Mouse (Mus musculus): Measurements from ENCODE around the gene Map3k12.
A peak's percentile ranks its signal among the peaks of the same experiment; 100 is the strongest.

Map3k12 gene

GRCm38 (mm10) chr15:102519211-102520141 is 2.6 kb upstream of the Map3k12 start:
- no peak for DNase-seq (ENCODE audit: low spot score in 2 of 2)

GRCm38 (mm10) chr15:102518859-102519201 is 2.0 kb upstream of the Map3k12 start:
- no peak for DNase-seq (ENCODE audit: low spot score in 2 of 2)

GRCm38 (mm10) chr15:102517976-102518858 is 1.4 kb upstream of the Map3k12 start, which contains the start of gene Tarbp2:
Gene Tarbp2, plus strand, starts transcription at chr15:102518192.
- DNase-seq (ENCODE audit: low spot score in 2 of 2), result peak; percentile 99 to 100

GRCm38 (mm10) chr15:102517631-102517975 is 739 bp upstream of the Map3k12 start:
- no peak for DNase-seq (ENCODE audit: low spot score in 2 of 2)

- no peak for DNase-seq (ENCODE audit: low spot score in 2 of 2)
These were observed 571 bp downstream of the Map3k12 start for GRCm38 (mm10) chr15:102516293-102516692.

- DNase-seq (ENCODE audit: low spot score in 2 of 2), result no peak
These were observed 1.1 kb downstream of the Map3k12 start for GRCm38 (mm10) chr15:102515791-102516190.

GRCm38 (mm10) chr15:102515261-102515660 is 1.6 kb downstream of the Map3k12 start:
- DNase-seq (ENCODE audit: low spot score in 2 of 2), result no peak

- no peak for DNase-seq (ENCODE audit: low spot score in 2 of 2)
These were observed 3.9 kb downstream of the Map3k12 start for GRCm38 (mm10) chr15:102513004-102513403.

- no peak for DNase-seq (ENCODE audit: low spot score in 2 of 2)
These were observed 4.4 kb downstream of the Map3k12 start for GRCm38 (mm10) chr15:102512471-102512870.

- DNase-seq (ENCODE audit: low spot score in 2 of 2), result no peak
These were observed 4.9 kb downstream of the Map3k12 start for GRCm38 (mm10) chr15:102512010-102512409.

- no peak for DNase-seq (ENCODE audit: low spot score in 2 of 2)
These were observed 5.5 kb downstream of the Map3k12 start for GRCm38 (mm10) chr15:102511285-102511833.

GRCm38 (mm10) chr15:102510590-102511284 is 6.1 kb downstream of the Map3k12 start:
- peak; percentile 86 to 90 for DNase-seq (ENCODE audit: low spot score in 2 of 2)

- no peak for DNase-seq (ENCODE audit: low spot score in 2 of 2)
These were observed 6.8 kb downstream of the Map3k12 start for GRCm38 (mm10) chr15:102510110-102510509.

- DNase-seq (ENCODE audit: low spot score in 2 of 2), result no peak
These were observed 8.5 kb downstream of the Map3k12 start for GRCm38 (mm10) chr15:102508336-102508735.

GRCm38 (mm10) chr15:102507561-102507960 is 9.3 kb downstream of the Map3k12 start:
- no peak for DNase-seq (ENCODE audit: low spot score in 2 of 2)

- DNase-seq (ENCODE audit: low spot score in 2 of 2), result no peak
These were observed 10.0 kb downstream of the Map3k12 start for GRCm38 (mm10) chr15:102506864-102507263.

- DNase-seq (ENCODE audit: low spot score in 2 of 2), result no peak
These were observed 10.4 kb downstream of the Map3k12 start for GRCm38 (mm10) chr15:102506464-102506830.

- DNase-seq (ENCODE audit: low spot score in 2 of 2), result no peak
These were observed 10.9 kb downstream of the Map3k12 start for GRCm38 (mm10) chr15:102505770-102506463.

GRCm38 (mm10) chr15:102505073-102505769 is 11.6 kb downstream of the Map3k12 start:
- no peak for DNase-seq (ENCODE audit: low spot score in 2 of 2)
